Mouse (Mus musculus) cerebellum, adult 9-10 months (tissue): ENCODE measurements at regions not wholly inside any gene's neighbourhood (a gene's known extent, or its start where the extent isn't known, plus 50 kb on each side); places are given as distances from the start of the nearest gene placed in this dataset.

Experiments used
- DNase-seq: peaks from one replicate; pipeline ENCODE4 v3.0.0; 2022

DNA sequence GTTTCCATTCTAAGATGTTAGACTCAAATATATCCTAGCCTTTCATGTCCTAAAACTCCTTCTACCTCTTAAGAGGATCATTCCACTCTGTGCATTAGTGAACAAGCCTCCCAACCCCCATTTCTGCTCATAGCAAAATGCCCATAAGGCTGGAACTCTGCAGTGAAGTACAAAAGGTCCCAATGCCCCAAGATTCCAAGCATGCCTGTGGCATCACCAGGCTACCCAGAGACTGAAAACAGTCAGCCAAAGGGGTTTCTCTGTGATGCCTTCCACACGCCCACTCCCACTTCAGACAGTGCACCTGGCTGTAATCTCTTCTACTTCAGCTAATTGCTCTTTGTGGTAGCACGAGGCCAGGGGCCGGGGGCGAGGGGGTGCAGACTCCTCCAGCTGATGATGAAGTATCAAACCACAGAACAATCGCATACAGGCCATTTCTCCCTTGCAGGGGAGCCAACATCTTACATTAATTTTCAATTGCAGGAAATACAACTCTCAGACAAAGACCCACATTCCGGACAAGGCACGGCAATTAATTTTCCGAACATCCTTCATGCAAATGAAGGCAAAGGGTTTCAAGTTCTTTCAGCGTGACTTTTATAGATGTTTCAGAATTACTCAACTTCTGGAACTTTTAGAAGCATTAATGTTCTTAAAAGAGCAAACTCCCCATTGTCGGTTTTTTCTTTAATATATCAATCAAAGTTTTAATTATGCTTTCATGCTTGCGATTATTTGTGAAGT, 313.6 kb downstream of the 1500009L16Rik start:
- no peak for DNase-seq

DNA sequence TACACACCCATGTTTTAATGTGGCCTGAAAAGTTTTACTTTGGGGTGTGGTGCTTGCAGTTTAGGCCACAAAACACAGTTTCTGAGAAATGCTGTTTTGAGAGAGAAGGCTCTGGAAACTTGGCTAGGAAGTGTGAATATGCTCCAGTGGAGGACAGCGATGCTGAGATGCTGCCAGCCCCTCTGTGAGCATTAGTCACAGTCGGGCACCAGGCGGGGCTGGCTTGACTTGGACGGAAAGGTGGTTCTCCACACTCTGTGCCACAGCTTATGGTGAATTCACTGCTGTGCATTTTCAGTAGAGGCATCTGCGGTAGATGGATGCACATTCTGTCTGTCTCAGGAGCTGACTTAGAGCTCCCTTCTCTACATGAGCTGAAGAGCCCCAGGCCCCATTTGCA, 326.0 kb downstream of the 1500009L16Rik start:
- DNase-seq = peak; percentile 46

DNA sequence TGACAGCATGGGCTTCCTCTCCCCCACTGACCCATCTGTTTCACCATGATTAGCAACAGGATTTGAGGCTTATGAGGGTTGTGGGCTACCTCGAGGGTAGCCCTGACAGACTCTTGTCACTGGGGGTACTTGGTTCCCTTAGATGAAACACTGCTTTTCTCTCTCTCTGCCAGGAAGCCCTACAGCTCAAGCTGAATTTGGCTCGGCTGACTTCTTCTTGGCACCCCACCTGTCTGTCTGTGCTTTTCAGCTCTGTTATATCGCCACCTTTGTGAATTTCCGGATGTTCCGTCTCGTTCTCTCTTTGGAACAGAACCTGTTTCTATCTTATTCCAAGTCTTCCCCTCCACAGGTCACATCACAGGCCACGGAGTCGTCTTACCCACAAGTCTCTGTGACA, 330.0 kb downstream of the 1500009L16Rik start:
- DNase-seq = peak; percentile 41

DNA sequence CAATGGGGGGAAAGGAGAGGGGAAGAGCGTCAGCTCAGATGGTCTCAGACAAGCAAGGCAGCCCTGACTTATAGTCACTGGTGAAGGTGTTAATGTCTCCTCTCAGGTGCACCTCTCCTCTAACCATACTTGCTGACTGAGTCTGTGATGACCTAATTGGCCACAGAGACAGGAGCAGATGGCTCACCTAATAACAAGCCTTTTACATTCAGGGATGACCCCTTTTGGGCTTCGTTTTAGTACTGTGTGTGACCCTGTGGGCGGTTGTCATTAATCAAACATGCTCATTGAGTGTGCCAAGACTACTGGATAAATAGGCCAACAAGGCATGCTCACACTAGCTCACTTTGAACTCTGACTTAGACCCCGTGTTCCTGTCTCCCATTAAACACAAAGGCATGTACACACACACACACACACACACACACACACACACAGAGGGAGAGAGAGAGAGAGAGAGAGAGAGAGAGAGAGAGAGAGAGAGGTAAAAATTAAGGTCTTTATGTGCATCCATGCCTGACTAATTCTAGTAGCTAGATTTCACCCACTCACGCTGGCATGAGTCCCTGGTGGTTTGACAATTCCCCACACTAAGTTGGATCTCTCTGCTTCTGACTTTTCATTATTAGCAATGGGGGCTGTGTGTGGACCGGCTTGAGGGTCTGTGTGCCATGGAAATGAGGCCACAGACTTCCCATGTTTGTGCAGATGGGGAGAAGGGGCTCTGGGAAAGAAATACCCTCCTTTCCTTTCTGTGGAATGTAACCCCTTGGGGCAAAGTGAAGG, 332.1 kb downstream of the 1500009L16Rik start:
- peak; percentile 88 for DNase-seq

GRCm38 (mm10) chr10:84055402-84056167, 332.9 kb downstream of the 1500009L16Rik start:
- DNase-seq = peak; percentile 15

GRCm38 (mm10) chr10:84056323-84057169, 333.9 kb downstream of the 1500009L16Rik start:
- peak; percentile 18 for DNase-seq

DNA sequence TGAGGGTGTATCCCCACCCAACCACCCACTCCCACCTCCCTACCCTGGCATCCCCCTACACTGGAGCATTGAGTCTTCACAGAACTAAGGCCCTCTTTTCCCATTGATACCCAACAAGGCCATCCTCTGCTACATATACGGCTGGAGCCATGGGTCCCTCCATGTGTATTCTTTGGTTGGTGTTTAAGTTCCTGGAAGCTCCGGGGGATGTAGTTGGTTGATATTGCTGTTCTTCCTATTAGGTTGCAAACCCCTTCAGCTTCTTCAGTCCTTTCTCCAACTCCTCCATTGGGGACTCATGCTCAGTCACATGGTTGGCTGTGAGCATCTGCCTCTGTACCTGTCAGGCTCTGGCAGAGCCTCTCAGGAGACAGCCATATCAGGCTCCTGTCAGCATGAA, 335.6 kb downstream of the 1500009L16Rik start:
- DNase-seq = no peak

DNA sequence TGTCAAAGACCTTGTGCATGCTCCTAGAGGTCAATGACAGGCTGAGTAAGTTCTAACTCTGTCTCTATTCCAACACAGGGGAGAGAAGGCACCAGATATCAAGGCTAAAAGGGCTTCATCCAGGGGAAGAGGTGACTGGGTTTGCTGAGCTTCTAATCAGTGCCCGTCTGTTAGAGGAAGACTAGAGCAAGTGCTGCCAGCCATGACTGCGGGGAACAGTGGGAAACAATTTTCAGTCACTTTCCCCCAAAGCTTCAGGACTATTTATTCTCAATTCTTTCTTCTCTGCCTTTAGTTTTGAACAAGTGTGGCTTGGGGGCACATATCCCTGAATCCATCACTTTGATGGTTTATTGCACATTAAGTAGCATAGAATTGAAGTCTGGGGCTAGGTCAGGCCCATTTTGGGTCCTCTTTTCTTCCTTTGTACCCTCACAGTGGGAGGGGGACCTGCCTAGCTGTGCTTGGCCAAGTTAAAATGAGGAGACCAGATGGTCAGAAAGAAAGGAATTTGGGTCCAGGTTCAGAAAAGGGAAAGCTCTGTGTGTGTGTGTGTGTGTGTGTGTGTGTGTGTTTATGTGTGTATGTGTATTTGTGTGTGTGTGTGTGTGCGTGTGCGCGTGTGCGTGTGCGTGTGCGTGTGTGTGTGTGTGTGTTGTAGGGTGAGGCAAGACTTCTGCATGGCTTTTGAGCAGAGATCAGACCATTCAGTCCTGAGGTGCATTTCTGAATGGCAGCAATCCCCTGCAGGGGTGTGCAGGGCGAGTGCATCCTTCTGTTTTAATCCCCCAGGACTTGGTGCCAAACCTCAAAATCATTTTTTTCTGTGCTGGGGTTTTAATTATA, 337.2 kb downstream of the 1500009L16Rik start:
- DNase-seq = peak; percentile 82

DNA sequence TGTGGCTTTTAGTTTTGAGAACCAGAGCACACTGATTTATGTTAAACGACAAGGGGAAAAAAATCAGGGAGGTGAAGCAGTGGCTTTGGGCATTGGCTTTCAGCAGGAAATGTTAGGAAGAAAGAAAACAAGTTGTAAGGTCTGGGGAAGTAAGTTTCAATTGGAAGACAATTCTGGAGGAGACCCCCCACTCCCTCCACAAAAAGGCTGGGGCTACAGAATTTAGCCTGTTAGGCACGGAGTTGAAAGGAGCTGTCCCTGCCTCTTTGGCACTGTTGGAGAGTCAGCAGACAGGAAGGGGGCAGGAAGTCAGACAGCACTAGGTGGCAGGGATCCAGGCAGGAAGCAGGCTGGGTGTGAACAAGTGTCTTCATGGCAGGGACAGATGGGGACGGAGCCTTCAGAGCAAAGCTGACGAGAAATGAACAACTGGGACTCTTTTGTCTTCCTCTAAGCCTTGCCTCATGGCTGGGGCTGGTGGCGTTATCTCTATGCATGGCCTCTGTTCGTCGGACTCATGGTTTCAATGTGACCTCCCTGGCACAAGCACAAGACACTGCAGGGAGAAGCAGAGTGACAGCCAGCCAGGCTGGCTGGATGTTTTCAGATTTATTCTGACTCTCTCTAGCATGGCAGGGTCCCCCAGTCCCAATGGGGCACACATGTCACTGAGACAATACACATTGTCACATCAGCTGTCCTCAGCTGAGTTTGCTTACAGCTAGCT, 338.0 kb downstream of the 1500009L16Rik start:
- DNase-seq = peak; percentile 92

DNA sequence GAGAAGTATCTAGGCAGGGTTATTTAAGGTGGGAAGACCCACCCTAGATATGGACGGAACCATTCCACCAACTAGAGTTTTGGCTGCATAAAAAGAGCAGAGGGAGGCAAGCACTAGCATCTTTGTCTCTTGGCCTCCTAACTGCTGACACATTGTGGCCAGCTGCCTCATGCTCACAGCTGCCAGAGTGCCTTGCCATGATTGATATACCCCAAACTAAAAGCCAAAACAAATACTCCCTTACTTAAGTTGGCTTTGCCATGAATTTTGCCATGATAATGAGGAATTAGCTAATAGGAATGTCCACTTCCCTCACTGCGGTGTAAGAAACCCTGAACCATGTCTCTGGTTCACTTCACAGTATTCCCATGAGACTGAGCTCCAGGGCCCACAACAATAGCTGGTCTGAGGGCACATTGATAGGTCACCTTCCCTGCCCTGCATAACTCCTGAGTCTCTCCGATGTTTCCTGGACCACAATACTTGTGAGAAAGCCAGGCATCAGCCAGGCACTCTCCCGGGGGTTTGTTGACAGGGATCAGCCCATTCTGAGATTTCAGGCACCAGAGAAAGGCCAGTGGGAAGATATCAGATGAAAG, 344.5 kb downstream of the 1500009L16Rik start:
- DNase-seq = no peak

DNA sequence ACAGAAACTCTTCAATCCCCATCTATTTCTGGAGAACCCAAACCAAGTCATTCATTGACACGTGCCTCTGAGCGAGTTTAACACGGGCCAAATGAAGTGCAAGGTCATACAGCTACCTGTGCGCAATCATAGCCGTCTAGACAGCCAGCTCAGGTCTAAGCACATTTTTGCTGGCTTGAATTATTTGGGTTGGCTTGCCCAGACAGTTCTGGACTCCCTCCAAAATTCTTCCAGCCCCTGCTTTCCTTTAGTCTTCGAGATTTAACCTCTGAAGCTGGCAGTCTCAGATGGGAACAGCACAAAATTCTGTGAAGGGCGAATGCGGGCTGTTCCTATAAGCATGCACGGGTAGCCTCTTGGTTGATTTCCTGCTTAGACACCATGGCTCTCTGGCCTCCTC, 347.1 kb downstream of the 1500009L16Rik start:
- DNase-seq = no peak

DNA sequence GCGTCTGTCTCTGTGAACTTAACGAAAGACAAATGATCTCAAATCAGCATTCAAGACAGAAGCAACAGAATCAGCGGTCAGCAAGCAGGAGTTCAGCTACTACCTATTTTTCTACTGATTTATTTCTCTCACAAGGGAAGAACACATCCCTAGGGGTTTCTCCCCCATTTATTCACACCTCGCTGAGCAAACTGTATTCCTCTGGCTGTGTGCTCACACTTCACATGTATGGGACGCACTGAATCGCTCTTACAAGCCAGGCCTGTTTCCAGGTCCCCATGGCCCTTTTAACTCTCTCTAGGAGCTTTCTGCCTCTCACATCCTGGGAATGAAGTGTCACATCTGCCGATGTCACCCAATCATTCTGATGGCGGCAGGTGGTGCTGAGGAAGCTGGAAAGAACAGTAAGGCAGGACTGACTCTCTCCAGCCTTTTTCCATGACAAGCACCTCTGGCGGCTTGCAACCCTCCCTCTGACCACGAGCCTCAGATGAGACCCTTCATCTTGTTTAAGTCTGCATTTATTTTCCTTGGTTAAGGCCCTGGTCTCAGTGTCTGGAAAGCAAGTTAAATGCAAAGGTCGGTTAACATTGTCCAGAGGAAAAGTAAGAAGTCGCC, 350.3 kb downstream of the 1500009L16Rik start:
- DNase-seq = no peak

GRCm38 (mm10) chr10:84075581-84075980, 352.9 kb downstream of the 1500009L16Rik start:
- DNase-seq = no peak

DNA sequence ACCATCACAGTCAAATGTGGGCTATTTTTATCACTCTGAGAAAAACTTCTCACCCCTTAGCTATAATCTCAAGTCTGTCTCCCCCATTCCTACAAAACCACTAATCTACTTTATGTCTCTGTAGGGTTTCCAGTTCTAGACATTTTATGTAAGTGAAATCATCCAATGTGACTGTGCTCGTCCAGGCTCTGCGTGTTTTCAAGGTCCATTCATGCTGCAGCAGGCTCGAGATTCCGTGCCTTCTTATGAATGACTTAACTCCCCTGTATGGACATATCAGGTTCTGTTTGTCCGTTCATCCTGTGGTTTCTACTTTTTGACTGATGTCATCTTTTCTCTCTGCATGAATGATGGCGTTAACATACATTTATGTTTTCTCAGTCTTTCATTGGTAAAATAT, 357.6 kb downstream of the 1500009L16Rik start:
- DNase-seq = no peak

- DNase-seq = no peak
Observed at GRCm38 (mm10) chr10:84081673-84082072, 358.7 kb downstream of the Nuak1 start.

DNA sequence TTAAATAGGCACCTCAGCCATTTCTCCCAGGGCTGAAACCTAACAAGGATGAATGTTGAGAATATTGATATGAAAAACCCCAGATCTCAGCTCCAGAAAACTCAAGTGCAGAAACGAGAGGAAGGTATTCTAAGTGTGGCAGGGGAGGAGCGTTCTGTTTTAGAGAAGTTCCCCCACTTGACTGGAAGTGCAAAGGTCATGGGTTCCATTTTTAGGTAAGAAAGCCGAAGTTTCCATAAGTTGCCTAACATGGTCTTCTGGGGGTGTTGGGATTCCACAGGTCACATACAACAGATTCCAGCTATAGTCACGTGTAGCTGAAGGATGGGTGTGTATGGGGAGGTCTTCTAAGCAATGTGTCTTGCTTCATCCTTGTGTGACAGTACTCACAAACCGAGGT, 352.9 kb downstream of the Nuak1 start:
- no peak for DNase-seq

- DNase-seq = no peak
Observed at GRCm38 (mm10) chr10:84087929-84088328, 352.5 kb downstream of the Nuak1 start.

- peak; percentile 35 for DNase-seq
Observed at GRCm38 (mm10) chr10:84088799-84089778, 351.3 kb downstream of the Nuak1 start.

DNA sequence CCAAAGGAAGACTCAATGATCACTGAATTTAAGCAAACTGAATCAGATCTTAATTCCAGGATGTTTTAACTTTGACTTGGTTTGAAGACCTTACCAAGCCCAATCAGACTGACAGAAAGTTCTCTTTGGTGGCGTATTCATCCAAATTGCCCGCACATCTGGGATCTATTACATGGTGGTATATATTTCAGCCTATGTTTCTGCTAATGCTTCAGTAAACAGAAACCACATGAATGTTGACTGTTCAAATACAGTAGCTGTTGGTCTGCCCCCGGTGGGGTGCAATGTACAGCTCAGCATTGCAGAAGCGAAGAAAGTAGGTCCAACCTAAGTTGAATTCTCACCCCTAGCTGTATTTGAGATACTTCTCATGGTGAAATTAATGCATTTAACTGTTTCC, 346.5 kb downstream of the Nuak1 start:
- DNase-seq = no peak
